Mouse (Mus musculus): Measurements from ENCODE around the gene Gm17651.

Gene Gm17651

GRCm38 (mm10) chr3:97674644-97675110 is at the start of gene Gm17651:
Gene Gm17651 (minus strand): TSS chr3:97674694.
- no peak for DNase-seq (ENCODE audit: low spot score)

DNA sequence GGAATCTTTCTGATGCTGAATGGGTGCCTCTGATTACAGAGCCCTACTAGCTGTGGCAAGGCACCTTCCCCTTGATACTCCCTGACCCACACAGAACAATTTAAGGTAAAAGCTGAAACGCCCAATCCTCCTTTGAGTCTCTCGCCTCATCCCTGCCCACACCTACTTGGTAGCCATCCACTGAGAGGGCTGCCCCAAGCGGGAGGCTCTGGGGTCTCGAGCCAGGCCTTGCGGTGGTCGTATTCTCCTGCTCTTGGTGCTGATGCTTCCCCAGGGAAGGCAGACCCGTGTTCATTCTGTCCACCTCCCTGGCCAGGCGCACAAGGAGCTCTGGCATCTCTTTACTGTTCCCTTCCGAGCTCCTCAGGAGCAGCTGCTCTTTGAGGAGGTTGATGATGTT is 44.6 kb upstream of the Gm17651 start:
- no peak for DNase-seq (ENCODE audit: low spot score)

DNA sequence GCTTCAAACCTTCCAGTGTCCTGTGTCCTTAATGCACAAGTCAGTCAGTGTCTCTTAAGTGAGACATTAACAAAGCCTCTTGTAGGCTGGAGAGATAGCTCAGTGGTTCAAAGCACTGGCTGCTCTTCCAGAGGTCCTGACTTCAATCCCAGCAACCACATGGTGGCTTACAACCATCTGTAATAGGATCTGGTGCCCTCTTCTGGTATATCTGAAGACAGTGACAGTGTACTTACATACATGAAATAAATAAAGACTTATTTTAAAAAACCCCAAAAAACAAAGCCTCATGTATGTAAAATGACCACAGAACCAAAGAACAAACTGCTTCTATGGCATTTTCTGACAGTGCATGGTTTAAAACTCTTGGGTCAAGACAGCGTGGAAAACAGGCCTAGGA is 41.4 kb upstream of the Gm17651 start:
- DNase-seq (ENCODE audit: low spot score), result no peak

GRCm38 (mm10) chr3:97710881-97711280 is 36.4 kb upstream of the Gm17651 start:
- no peak for DNase-seq (ENCODE audit: low spot score)

DNA sequence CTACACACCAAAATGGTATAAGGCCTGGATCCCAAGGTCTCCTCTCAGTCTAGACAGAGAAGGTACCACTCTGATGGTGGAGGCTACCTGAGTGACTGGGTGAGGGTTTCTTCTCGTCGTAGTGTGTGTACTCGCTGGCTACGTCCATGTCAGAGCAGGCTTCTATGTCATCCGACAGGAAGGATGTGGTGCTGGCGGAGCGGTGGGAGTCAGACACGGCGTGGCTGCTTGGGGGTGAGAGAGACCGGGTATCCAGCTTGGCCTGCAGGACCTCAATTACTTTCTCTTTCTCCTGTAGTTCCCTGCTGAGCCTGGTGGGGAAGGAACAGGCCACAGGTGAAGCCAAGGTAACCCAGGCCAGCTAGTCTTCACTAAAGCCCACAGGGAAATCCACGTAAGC is 35.6 kb upstream of the Gm17651 start:
- no peak for DNase-seq (ENCODE audit: low spot score)

- no peak for DNase-seq (ENCODE audit: low spot score)
These were observed 32.1 kb upstream of the Gm17651 start for GRCm38 (mm10) chr3:97706561-97706960.

GRCm38 (mm10) chr3:97705508-97705907 is 31.0 kb upstream of the Gm17651 start:
- no peak for DNase-seq (ENCODE audit: low spot score)

- DNase-seq (ENCODE audit: low spot score), result no peak
These were observed 28.1 kb upstream of the Gm17651 start for GRCm38 (mm10) chr3:97702448-97703080.

- DNase-seq (ENCODE audit: low spot score), result no peak
These were observed 26.7 kb upstream of the Gm17651 start for GRCm38 (mm10) chr3:97701198-97701597.

DNA sequence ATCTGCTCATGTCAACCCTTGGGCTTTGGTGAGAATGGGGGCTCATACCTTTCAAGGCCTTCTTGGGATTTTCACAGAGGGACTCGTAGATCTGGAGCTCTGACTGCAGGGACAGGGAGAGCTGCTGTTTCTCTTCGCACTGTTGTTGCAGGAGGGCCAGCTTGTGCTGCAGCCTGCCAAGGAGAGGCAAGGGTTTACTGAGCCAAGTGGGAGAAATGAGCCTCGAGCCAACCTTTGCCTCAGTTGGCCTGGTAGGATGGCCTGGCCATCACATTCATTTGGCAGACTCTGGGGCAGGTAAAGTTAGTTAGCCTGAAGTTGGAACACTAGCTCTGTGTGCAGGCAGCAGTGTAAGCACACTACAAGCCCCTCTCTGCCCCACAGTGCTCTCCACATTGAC is 24.6 kb upstream of the Gm17651 start:
- DNase-seq (ENCODE audit: low spot score), result no peak

DNA sequence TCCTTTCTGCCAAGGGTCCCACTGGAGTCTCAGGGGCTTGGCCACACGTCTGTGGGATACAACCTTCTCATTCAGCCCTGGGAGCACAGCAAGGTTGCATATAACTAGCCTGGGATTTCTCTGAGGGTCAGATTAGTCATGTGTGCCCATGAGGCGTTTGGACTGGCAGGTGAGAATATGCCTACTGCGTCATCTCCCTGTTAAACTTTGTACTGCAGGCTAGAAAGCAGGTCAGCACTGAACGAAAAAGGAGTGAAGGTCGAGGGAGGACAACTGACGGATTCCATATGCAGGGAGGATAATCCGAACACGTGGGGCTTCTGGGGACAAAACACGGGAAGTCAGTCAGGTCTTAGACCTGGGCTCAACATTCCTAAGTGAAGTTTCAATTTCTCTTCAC is 22.8 kb upstream of the Gm17651 start:
- no peak for DNase-seq (ENCODE audit: low spot score)

- DNase-seq (ENCODE audit: low spot score), result no peak
These were observed 22.4 kb upstream of the Gm17651 start for GRCm38 (mm10) chr3:97696866-97697265.

GRCm38 (mm10) chr3:97693806-97694205 is 19.3 kb upstream of the Gm17651 start:
- no peak for DNase-seq (ENCODE audit: low spot score)

GRCm38 (mm10) chr3:97691443-97692017 is 17.0 kb upstream of the Gm17651 start:
- DNase-seq (ENCODE audit: low spot score), result no peak

DNA sequence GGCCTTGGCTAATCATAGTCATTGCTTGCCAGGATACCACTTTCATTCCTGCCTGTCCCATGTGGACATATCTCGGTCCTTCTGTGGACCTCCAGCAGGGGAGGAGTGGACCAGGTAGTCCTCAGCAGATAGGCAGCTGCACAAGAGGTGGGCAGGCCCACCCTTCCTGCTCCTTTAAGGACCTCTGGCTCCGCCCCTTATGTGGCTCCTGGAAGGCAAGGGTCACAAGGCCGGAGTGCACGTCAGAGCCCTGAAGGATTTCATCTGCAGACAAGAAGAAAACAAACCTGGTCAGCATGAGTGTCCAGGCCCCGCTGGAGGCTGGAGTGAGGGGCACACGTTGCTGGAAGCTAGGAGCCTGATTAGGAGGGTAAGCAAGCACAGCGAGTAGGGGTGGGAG is 16.1 kb upstream of the Gm17651 start:
- peak; percentile 26 for DNase-seq (ENCODE audit: low spot score)

GRCm38 (mm10) chr3:97689289-97689688 is 14.8 kb upstream of the Gm17651 start:
- no peak for DNase-seq (ENCODE audit: low spot score)

DNA sequence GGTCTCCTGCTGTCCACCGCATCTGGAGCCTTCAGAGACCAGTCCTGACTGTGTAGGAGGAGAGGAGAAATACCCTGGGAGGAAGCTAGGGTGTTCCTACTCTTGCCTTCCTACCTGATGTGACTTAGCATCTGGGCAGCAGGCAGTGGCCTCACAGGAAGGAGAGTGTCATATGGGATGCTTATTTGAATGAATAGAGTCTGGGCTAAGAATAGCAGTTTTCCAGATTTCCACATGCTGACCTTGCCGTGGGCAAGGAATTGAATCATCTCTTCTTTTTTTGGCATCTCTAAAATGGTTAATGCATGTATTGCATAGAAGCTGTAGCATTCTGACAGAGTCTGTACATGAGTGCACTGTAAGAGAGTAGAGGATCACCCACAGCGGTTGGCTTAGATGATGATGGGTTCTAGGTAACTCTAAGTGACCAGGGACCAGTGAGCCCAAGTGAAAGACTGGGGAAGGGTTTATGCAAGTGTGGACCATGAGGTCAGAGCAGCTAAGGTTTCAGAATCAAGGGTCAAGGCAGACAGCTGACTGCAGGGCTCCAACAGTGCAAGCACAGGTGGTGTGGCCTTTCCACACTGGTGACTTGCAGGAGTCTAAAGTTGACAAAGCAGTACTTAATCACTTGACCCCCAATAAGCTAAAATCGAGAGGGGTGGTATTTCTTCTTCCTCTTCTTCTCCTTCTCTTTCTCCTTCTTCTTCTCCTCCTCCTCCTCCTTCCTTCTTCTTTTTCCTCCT is 12.1 kb upstream of the Gm17651 start:
- no peak for DNase-seq (ENCODE audit: low spot score)

- peak; percentile 67 for DNase-seq (ENCODE audit: low spot score)
These were observed 9.2 kb upstream of the Gm17651 start for GRCm38 (mm10) chr3:97683560-97684195.

DNA sequence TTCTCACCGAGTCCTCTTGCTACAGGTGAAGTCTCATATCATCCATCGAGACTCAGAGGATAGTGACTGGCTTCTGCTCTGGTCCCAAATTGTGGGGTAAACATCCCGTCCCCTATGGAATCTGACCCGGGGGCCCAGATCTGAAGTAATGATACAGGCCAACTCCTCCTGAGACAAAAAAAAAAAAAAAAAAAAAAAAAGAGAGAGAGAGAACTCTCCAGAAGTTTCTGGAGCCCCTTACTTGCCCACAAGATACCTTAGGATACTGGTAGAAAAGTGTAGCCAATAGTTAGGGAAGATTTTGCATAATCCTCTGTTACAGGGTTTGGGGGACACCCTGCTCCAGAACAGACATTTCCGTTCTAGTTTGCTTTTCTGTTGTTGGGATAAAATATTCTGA is 8.1 kb upstream of the Gm17651 start:
- DNase-seq (ENCODE audit: low spot score), result no peak

DNA sequence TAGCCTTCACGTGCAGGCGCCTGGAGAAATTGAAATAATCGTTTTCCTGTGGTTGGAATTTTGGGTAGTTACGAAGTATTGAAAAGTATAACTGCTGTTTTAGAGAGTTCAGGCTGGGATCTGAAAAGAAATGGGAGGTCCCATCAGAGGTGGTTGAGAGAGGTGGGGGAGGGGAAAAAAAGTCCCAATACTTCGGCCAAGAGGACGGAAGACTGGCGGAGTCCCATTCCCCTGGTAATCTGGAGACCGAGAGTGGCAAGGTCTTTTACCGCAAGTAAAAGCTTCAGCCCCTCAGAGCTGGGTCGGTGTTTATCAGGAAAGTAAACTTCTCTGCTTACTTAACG is 7.6 kb upstream of the Gm17651 start:
- peak; percentile 66 for DNase-seq (ENCODE audit: low spot score)

- peak; percentile 93 for DNase-seq (ENCODE audit: low spot score)
These were observed 7.0 kb upstream of the Gm17651 start for GRCm38 (mm10) chr3:97681321-97682158.

Measured in embryo, embryonic 10.5 days (tissue).